Mouse (Mus musculus) embryonic facial prominence, embryonic 12.5 days (tissue): Measurements from ENCODE around the gene Trmu. TPM values are rescaled to one million over a fixed set of nuclear protein-coding genes. Genes with fewer than 3 reads are reported as not detected.
A peak's percentile ranks its signal among the peaks of the same experiment; 100 is the strongest.

ENCODE experiments used
- ATAC-seq: fragments of 200-750 bp; cut with Nextera tagmentation; 2 replicates; pipeline ENCODE4 v1.8.0; 2017; ENCODE audit not compliant: insufficient number of reproducible peaks, insufficient read depth, low FRiP score, low TSS enrichment
- H3K27ac ChIP-seq: fragments of 300-500 bp; sonication (generic); 2 replicates; pipeline ENCODE4 v1.5.1; 2016; ENCODE audit warnings: mild to moderate bottlenecking
- H3K27me3 ChIP-seq: fragments of 300-500 bp; sonication (generic); 2 replicates; pipeline ENCODE4 v1.6.1; 2016; ENCODE audit warnings: mild to moderate bottlenecking, moderate library complexity
- H3K36me3 ChIP-seq: fragments of 300-500 bp; sonication (generic); 2 replicates; pipeline ENCODE4 v1.6.1; 2016; ENCODE audit warnings: mild to moderate bottlenecking
- H3K4me1 ChIP-seq: fragments of 300-500 bp; sonication (generic); 2 replicates; pipeline ENCODE4 v1.6.1; 2016
- H3K4me2 ChIP-seq: fragments of 300-500 bp; sonication (generic); replicated peaks from 2 replicates; pipeline ENCODE4 v1.6.1; 2016; ENCODE audit warnings: mild to moderate bottlenecking, moderate library complexity
- H3K4me3 ChIP-seq: fragments of 300-500 bp; sonication (generic); 2 replicates; pipeline ENCODE4 v1.5.1; 2016; ENCODE audit warnings: mild to moderate bottlenecking
- H3K9ac ChIP-seq: fragments of 300-500 bp; sonication (generic); 2 replicates; pipeline ENCODE4 v1.6.1; 2016; ENCODE audit warnings: mild to moderate bottlenecking, moderate library complexity
- H3K9me3 ChIP-seq: fragments of 300-500 bp; sonication (generic); 2 replicates; pipeline ENCODE4 v1.6.1; 2016; ENCODE audit warnings: mild to moderate bottlenecking, moderate library complexity
- WGBS: fragments of 180-500 bp; shearing (Covaris S2); methylation state at CpG from one replicate; pipeline ENCODE4 v1.1.7; 2016; 5-methylcytosine and 5-hydroxymethylcytosine counted together
- polyA plus RNA-seq: library from polyadenylated mRNA; unstranded; fragments of >200 nt; fragmentation: Nextera tagmentation; extraction: Ambion mirVana; gene quantifications from 2 replicates; pipeline ENCODE4 v1.2.1, GENCODE M21; 2016

The Trmu gene
- polyA plus RNA-seq, 1 experiment from 2014 or later = 51.8 TPM

GRCm38 (mm10) chr15:85928161-85928560 is 49.0 kb downstream of the Trmu start:
- Histone ChIP-seq H3K9ac (no peak overlapping the region), H3K36me3 (0 out of 2 replicates have a peak, but pooled peaks cover 2% of the 10 kb centered on the region), H3K9me3 (no peaks in the 10 kb centered on the region), H3K27ac (no peak overlapping the region), H3K4me2 (no peak overlapping the region), H3K27me3 (no peaks in the 10 kb centered on the region), H3K4me3 (no peak overlapping the region), H3K4me1 (no peaks in the 10 kb centered on the region)
- ATAC-seq = no peak
- WGBS = 86% methylated on average over 12 of the region's 12 CpGs

- 0 out of 2 replicates have a peak overlapping the region, but pooled peaks have one; percentile 41 for H3K27ac ChIP-seq
Measured at GRCm38 (mm10) chr15:85935627-85936049, 56.5 kb downstream of the Trmu start.

More at GRCm38 (mm10) chr15:85935627-85936049, 56.5 kb downstream of the Trmu start:
- no peaks in the 10 kb centered on the region for H3K36me3 ChIP-seq
- H3K9me3 ChIP-seq = no peaks in the 10 kb centered on the region
- peaks cover 16% of the 10 kb centered on the region for H3K4me1 ChIP-seq
- 0 out of 2 replicates have a peak, but pooled peaks have one; percentile 71 for ATAC-seq
- no peak overlapping the region for H3K4me2 ChIP-seq
- H3K27me3 ChIP-seq = no peaks in the 10 kb centered on the region
- WGBS = 14% methylated on average over 5 of the region's 5 CpGs
- H3K9ac ChIP-seq = no peak overlapping the region
- H3K4me3 ChIP-seq = no peak overlapping the region

Other genes with a start within 250 kb of the Trmu start
- gene Ppara, start 144.3 kb upstream of the Trmu start, polyA plus RNA-seq = 1.7 and 2.2 TPM in 2 replicates
- 26.7 and 27.9 TPM in 2 replicates for gene Cdpf1, start 67.6 kb upstream of the Trmu start, polyA plus RNA-seq
- gene Pkdrej, start 57.6 kb upstream of the Trmu start, polyA plus RNA-seq = 0.15 and 0.33 TPM in 2 replicates
- gene Ttc38, start 47.0 kb upstream of the Trmu start, polyA plus RNA-seq = 6.1 and 6.7 TPM in 2 replicates
- 30.3 and 33.2 TPM in 2 replicates for gene Gtse1, start 19.6 kb upstream of the Trmu start, polyA plus RNA-seq
- gene Celsr1, start 154.5 kb downstream of the Trmu start, polyA plus RNA-seq = 2.4 and 2.5 TPM in 2 replicates
- gene Gramd4, start 178.4 kb downstream of the Trmu start, polyA plus RNA-seq = 19.4 and 19.6 TPM in 2 replicates